Mouse (Mus musculus) embryonic facial prominence, embryonic 12.5 days (tissue): Measurements from ENCODE around the gene Dock4. TPM values are rescaled to one million over a fixed set of nuclear protein-coding genes. Genes with fewer than 3 reads are reported as not detected.

Source experiments
- ATAC-seq: fragments of 200-750 bp; cut with Nextera tagmentation; 2 replicates; pipeline ENCODE4 v1.8.0; 2017; ENCODE audit not compliant: insufficient number of reproducible peaks, insufficient read depth, low FRiP score, low TSS enrichment
- H3K27ac ChIP-seq: fragments of 300-500 bp; sonication (generic); 2 replicates; pipeline ENCODE4 v1.5.1; 2016; ENCODE audit warnings: mild to moderate bottlenecking
- H3K27me3 ChIP-seq: fragments of 300-500 bp; sonication (generic); 2 replicates; pipeline ENCODE4 v1.6.1; 2016; ENCODE audit warnings: mild to moderate bottlenecking, moderate library complexity
- H3K36me3 ChIP-seq: fragments of 300-500 bp; sonication (generic); 2 replicates; pipeline ENCODE4 v1.6.1; 2016; ENCODE audit warnings: mild to moderate bottlenecking
- H3K4me1 ChIP-seq: fragments of 300-500 bp; sonication (generic); 2 replicates; pipeline ENCODE4 v1.6.1; 2016
- H3K4me2 ChIP-seq: fragments of 300-500 bp; sonication (generic); replicated peaks from 2 replicates; pipeline ENCODE4 v1.6.1; 2016; ENCODE audit warnings: mild to moderate bottlenecking, moderate library complexity
- H3K4me3 ChIP-seq: fragments of 300-500 bp; sonication (generic); 2 replicates; pipeline ENCODE4 v1.5.1; 2016; ENCODE audit warnings: mild to moderate bottlenecking
- H3K9ac ChIP-seq: fragments of 300-500 bp; sonication (generic); 2 replicates; pipeline ENCODE4 v1.6.1; 2016; ENCODE audit warnings: mild to moderate bottlenecking, moderate library complexity
- H3K9me3 ChIP-seq: fragments of 300-500 bp; sonication (generic); 2 replicates; pipeline ENCODE4 v1.6.1; 2016; ENCODE audit warnings: mild to moderate bottlenecking, moderate library complexity
- WGBS: fragments of 180-500 bp; shearing (Covaris S2); methylation state at CpG from one replicate; pipeline ENCODE4 v1.1.7; 2016; 5-methylcytosine and 5-hydroxymethylcytosine counted together
- polyA plus RNA-seq: library from polyadenylated mRNA; unstranded; fragments of >200 nt; fragmentation: Nextera tagmentation; extraction: Ambion mirVana; gene quantifications from 2 replicates; pipeline ENCODE4 v1.2.1, GENCODE M21; 2016

Dock4 gene
- polyA plus RNA-seq, 1 experiment from 2014 or later: 24.5 TPM

GRCm38 (mm10) chr12:40633242-40633641, 187.5 kb downstream of the Dock4 start:
- WGBS: 70% methylated on average over 2 of the region's 2 CpGs

GRCm38 (mm10) chr12:40634169-40634568, 188.4 kb downstream of the Dock4 start:
- Histone ChIP-seq H3K36me3 (0 out of 2 replicates have a peak, but pooled peaks cover 4% of the 10 kb centered on the region), H3K27ac (no peak overlapping the region), H3K9me3 (no peaks in the 10 kb centered on the region), H3K9ac (no peak overlapping the region), H3K4me1 (peaks cover 5% of the 10 kb centered on the region; the same call in 1 of the 2 replicates), H3K27me3 (no peaks in the 10 kb centered on the region), H3K4me3 (no peak overlapping the region), H3K4me2 (no peak overlapping the region)
- no peak for ATAC-seq
- WGBS: 73% methylated on average over 7 of the region's 7 CpGs

More at GRCm38 (mm10) chr12:40633242-40633641, 187.5 kb downstream of the Dock4 start:
- no peak overlapping the region for H3K27ac ChIP-seq
- H3K4me1 ChIP-seq: peaks cover 5% of the 10 kb centered on the region; the same call in 1 of the 2 replicates
- no peak for ATAC-seq
- H3K9ac ChIP-seq: no peak overlapping the region
- H3K4me2 ChIP-seq: no peak overlapping the region
- no peaks in the 10 kb centered on the region for H3K27me3 ChIP-seq
- H3K36me3 ChIP-seq: 0 out of 2 replicates have a peak, but pooled peaks cover 4% of the 10 kb centered on the region
- no peaks in the 10 kb centered on the region for H3K9me3 ChIP-seq
- no peak overlapping the region for H3K4me3 ChIP-seq

GRCm38 (mm10) chr12:40635991-40636390, 190.2 kb downstream of the Dock4 start:
- no peak overlapping the region for H3K27ac ChIP-seq
- H3K4me3 ChIP-seq: no peak overlapping the region
- no peaks in the 10 kb centered on the region for H3K9me3 ChIP-seq
- H3K36me3 ChIP-seq: 0 out of 2 replicates have a peak, but pooled peaks cover 4% of the 10 kb centered on the region
- no peak overlapping the region for H3K9ac ChIP-seq
- 95% methylated on average over 6 of the region's 6 CpGs for WGBS
- H3K4me1 ChIP-seq: peaks cover 5% of the 10 kb centered on the region; the same call in 1 of the 2 replicates
- ATAC-seq: no peak
- no peak overlapping the region for H3K4me2 ChIP-seq
- H3K27me3 ChIP-seq: no peaks in the 10 kb centered on the region

GRCm38 (mm10) chr12:40637427-40637826, 191.7 kb downstream of the Dock4 start:
- Histone ChIP-seq H3K27me3 (no peaks in the 10 kb centered on the region), H3K9me3 (no peaks in the 10 kb centered on the region), H3K4me2 (no peak overlapping the region), H3K4me3 (no peak overlapping the region), H3K27ac (no peak overlapping the region), H3K4me1 (peaks cover 5% of the 10 kb centered on the region; the same call in 1 of the 2 replicates), H3K9ac (no peak overlapping the region), H3K36me3 (0 out of 2 replicates have a peak, but pooled peaks cover 4% of the 10 kb centered on the region)
- WGBS: 87% methylated on average over 2 of the region's 2 CpGs
- no peak for ATAC-seq

- no peaks in the 10 kb centered on the region for H3K9me3 ChIP-seq
- no peak for ATAC-seq
- H3K4me1 ChIP-seq: no peaks in the 10 kb centered on the region
- H3K36me3 ChIP-seq: no peaks in the 10 kb centered on the region
- H3K9ac ChIP-seq: no peak overlapping the region
- H3K4me3 ChIP-seq: no peak overlapping the region
- WGBS: 82% methylated on average over 6 of the region's 6 CpGs
- H3K4me2 ChIP-seq: no peak overlapping the region
- H3K27ac ChIP-seq: no peak overlapping the region
- no peaks in the 10 kb centered on the region for H3K27me3 ChIP-seq
These were observed 200.1 kb downstream of the Dock4 start for GRCm38 (mm10) chr12:40645869-40646268.

- 78% methylated on average over 2 of the region's 2 CpGs for WGBS
- no peak overlapping the region for H3K27ac ChIP-seq
- no peaks in the 10 kb centered on the region for H3K9me3 ChIP-seq
- no peaks in the 10 kb centered on the region for H3K36me3 ChIP-seq
- H3K9ac ChIP-seq: no peak overlapping the region
- peaks cover 4% of the 10 kb centered on the region; the same call in 1 of the 2 replicates for H3K4me1 ChIP-seq
- ATAC-seq: no peak
- H3K4me3 ChIP-seq: no peak overlapping the region
- no peaks in the 10 kb centered on the region for H3K27me3 ChIP-seq
- H3K4me2 ChIP-seq: no peak overlapping the region
These were observed 208.6 kb downstream of the Dock4 start for GRCm38 (mm10) chr12:40654312-40654711.

GRCm38 (mm10) chr12:40655861-40656260, 210.1 kb downstream of the Dock4 start:
- H3K4me3 ChIP-seq: no peak overlapping the region
- 91% methylated on average over 2 of the region's 2 CpGs for WGBS
- no peak for ATAC-seq

GRCm38 (mm10) chr12:40656438-40656837, 210.7 kb downstream of the Dock4 start:
- Histone ChIP-seq H3K4me1 (peaks cover 2% of the 10 kb centered on the region; the same call in 1 of the 2 replicates), H3K9ac (no peak overlapping the region), H3K27ac (no peak overlapping the region), H3K27me3 (no peaks in the 10 kb centered on the region), H3K4me2 (no peak overlapping the region), H3K9me3 (no peaks in the 10 kb centered on the region), H3K4me3 (no peak overlapping the region), H3K36me3 (no peaks in the 10 kb centered on the region)
- 54% methylated on average over 5 of the region's 5 CpGs for WGBS
- ATAC-seq: no peak

More at GRCm38 (mm10) chr12:40655861-40656260, 210.1 kb downstream of the Dock4 start:
- peaks cover 4% of the 10 kb centered on the region; the same call in 1 of the 2 replicates for H3K4me1 ChIP-seq
- H3K4me2 ChIP-seq: no peak overlapping the region
- H3K27me3 ChIP-seq: no peaks in the 10 kb centered on the region
- no peaks in the 10 kb centered on the region for H3K36me3 ChIP-seq
- no peak overlapping the region for H3K9ac ChIP-seq
- H3K9me3 ChIP-seq: no peaks in the 10 kb centered on the region
- no peak overlapping the region for H3K27ac ChIP-seq

- Histone ChIP-seq H3K4me1 (no peaks in the 10 kb centered on the region), H3K27ac (no peak overlapping the region)
- 57% methylated on average over 4 of the region's 4 CpGs for WGBS
These were observed 211.6 kb downstream of the Dock4 start for GRCm38 (mm10) chr12:40657229-40657885.

GRCm38 (mm10) chr12:40659689-40660088, 213.9 kb downstream of the Dock4 start:
- ATAC-seq: no peak
- Histone ChIP-seq H3K36me3 (no peaks in the 10 kb centered on the region), H3K4me3 (no peak overlapping the region), H3K4me2 (no peak overlapping the region), H3K27ac (no peak overlapping the region), H3K9ac (no peak overlapping the region), H3K27me3 (no peaks in the 10 kb centered on the region), H3K4me1 (no peaks in the 10 kb centered on the region), H3K9me3 (no peaks in the 10 kb centered on the region)
- WGBS: 69% methylated on average over 6 of the region's 6 CpGs

More at GRCm38 (mm10) chr12:40657229-40657885, 211.6 kb downstream of the Dock4 start:
- no peak overlapping the region for H3K4me2 ChIP-seq
- no peaks in the 10 kb centered on the region for H3K27me3 ChIP-seq
- ATAC-seq: no peak
- no peak overlapping the region for H3K9ac ChIP-seq
- H3K9me3 ChIP-seq: no peaks in the 10 kb centered on the region
- no peak overlapping the region for H3K4me3 ChIP-seq
- H3K36me3 ChIP-seq: no peaks in the 10 kb centered on the region

GRCm38 (mm10) chr12:40669460-40669859, 223.7 kb downstream of the Dock4 start:
- no peaks in the 10 kb centered on the region for H3K9me3 ChIP-seq
- no peak overlapping the region for H3K4me3 ChIP-seq
- ATAC-seq: no peak
- H3K27ac ChIP-seq: no peak overlapping the region
- H3K4me2 ChIP-seq: no peak overlapping the region
- no peak overlapping the region for H3K9ac ChIP-seq
- H3K4me1 ChIP-seq: no peaks in the 10 kb centered on the region
- 82% methylated on average over 2 of the region's 2 CpGs for WGBS
- H3K36me3 ChIP-seq: no peaks in the 10 kb centered on the region
- H3K27me3 ChIP-seq: no peaks in the 10 kb centered on the region

GRCm38 (mm10) chr12:40670766-40671165, 225.0 kb downstream of the Dock4 start:
- Histone ChIP-seq H3K9ac (no peak overlapping the region), H3K4me3 (no peak overlapping the region), H3K4me2 (no peak overlapping the region), H3K27me3 (no peaks in the 10 kb centered on the region), H3K9me3 (no peaks in the 10 kb centered on the region), H3K36me3 (no peaks in the 10 kb centered on the region), H3K27ac (no peak overlapping the region), H3K4me1 (no peaks in the 10 kb centered on the region)
- ATAC-seq: no peak
